Mouse (Mus musculus): Measurements from ENCODE around the gene Grid1.

The Grid1 gene

DNA sequence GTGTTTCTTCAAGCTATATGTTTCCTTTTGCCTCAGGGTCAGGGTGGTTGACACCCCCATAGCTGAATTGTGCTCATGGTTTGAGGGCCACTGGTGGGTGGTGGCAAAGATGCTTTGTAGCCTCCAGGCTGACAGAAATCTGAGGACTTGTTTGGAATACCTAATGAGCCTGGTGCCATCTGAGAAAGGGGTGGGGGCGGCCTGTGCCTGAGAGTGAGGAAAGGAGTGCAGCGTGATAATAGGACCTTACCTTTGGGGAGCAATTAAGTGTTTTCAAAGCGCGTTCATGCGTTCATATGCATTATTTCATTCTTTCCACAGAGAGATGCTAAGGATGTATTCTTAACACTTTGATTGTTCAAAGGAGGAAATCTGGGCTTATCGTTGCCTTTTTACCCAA lies 372.3 kb downstream of the Grid1 start:
- DNase-seq (ENCODE audit: low read depth in 1 of 2, low spot score in 2 of 2) = no peak

DNA sequence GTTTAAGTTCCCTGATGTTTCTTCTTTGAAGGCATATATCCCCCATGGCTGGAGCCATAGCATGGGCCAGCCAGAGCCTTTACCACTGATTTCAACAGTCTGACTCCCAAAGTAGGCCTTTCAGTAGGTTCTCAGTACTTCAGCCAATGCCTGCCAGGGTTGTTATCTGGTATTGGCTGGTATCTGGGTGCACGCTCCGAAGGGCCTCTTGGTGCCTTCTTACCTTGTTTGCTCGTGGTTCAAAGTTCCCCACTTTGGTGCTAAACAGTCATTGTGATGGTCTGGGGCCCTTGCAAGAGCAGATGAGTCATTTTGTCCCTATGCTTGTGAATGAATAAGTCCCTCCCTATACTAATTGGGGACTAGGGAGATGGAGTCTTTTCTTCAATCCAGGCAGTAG lies 377.5 kb downstream of the Grid1 start:
- DNase-seq (ENCODE audit: low read depth in 1 of 2, low spot score in 2 of 2) = no peak

DNA sequence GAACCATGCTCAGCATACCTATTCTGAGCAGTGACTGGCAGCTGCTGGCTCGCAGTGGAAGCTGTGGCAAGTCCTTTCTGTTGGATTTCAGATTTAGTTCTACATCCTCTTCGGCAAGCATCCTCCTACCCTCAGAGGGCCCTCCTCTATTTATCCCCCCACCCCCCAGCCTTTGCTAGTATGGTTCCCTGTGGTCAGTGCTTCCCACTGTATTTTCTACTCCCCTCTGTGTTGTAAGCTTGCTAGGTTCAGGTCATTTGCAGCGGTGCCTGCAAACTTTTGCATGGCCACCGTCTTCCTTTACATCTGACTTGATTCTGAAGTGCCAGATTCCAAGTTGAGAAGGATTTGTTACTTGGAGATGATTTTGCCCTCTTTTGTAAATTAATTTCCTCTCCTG lies 378.5 kb downstream of the Grid1 start:
- DNase-seq (ENCODE audit: low read depth in 1 of 2, low spot score in 2 of 2) = no peak

DNA sequence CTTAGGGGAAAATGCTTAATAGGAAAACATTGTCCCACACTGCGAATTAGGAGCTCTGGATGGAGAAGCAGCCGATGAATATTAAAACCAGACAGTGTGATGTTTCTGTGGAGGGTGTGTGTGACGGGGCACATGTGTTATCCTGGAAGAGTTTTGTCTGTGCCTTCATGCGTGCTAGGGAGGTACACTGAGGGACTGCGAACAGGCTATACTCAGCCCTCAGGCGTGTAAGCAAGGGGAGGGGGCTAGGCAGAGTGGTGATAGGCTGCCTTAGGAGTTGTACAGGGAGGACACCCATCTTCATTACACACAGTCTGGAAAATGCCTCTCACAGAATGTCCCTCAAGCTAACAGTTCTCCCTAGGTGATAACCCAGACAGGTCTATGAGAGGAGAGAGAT lies 379.0 kb downstream of the Grid1 start:
- no peak for DNase-seq (ENCODE audit: low read depth in 1 of 2, low spot score in 2 of 2)

DNA sequence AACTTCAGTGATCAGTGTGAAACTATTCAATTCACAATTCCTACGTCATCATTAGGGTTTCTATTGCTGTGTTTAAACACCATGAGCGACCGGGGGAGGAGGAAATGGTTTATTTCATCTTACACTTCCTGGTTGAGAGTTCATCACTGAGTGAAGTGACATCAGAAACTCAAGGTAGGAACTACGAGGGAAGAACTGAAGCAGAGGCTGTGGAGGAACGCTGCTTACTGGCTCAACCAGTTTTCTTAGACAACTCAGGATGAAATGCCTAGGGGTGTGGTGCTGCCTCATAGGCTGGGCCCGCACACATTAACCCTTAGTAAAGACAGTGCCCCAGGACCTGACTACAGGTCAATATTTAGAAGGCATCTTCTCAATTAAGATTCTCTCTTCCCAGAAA lies 389.5 kb downstream of the Grid1 start:
- no peak for DNase-seq (ENCODE audit: low read depth in 1 of 2, low spot score in 2 of 2)

DNA sequence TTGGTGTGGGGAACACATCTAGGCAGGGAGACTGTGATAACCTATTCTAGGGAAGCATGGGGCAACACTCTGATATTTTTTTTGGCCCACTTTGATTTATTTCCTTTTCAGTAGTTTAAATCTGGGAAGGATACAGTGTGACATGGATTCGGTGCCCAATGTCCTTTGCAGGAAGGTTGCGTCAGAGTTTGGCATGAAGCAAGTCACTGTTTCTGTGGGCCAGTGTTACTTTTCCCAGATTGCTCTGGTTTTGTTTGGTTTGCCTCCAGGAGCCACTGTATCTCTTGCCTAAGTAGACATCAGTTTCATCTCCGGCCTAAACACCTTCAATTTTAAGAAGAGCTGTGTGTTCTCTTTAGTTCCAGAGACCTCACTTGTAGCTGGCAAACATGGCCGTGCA lies 399.1 kb downstream of the Grid1 start:
- no peak for DNase-seq (ENCODE audit: low read depth in 1 of 2, low spot score in 2 of 2)

DNA sequence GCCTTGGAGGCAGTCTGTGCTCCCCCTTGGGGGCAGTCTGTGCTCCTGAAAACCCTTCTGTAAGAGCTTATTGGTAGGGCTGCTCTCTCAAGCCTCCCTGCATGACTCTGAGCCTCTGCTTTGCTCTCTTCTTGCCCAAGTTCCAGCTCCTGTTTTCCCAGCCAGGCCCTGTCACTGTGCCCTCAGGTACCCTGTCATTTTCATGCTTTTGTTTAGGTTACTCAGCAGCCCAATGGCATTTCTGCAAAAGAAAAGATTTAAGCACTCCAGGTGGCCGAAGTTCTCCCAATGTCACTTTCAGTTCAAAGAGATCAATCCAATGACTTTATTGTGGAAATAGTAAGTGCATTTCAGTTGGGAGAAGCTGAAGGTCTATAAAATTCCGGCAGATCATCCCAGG lies 402.3 kb downstream of the Grid1 start:
- DNase-seq (ENCODE audit: low read depth in 1 of 2, low spot score in 2 of 2) = no peak

DNA sequence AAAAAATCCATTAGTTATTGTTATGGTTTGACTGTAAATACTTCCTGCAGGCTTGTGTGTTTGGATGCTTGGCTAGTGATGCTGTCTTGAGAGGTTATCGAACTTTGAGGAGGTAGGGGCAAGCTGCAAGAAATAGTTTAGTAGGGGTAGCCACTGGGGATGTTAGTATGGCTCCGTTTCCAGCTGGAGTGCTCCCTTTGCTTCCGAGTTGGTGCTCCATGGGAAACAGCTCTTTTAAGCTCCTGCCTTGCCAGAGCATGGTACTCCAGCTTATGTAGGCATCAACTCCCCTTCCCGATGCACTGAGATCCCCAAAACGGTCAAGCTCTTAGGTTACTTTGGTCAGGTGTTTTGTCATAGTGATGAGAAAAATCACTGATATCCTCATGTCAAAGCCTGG lies 407.7 kb downstream of the Grid1 start:
- DNase-seq (ENCODE audit: low read depth in 1 of 2, low spot score in 2 of 2) = no peak

DNA sequence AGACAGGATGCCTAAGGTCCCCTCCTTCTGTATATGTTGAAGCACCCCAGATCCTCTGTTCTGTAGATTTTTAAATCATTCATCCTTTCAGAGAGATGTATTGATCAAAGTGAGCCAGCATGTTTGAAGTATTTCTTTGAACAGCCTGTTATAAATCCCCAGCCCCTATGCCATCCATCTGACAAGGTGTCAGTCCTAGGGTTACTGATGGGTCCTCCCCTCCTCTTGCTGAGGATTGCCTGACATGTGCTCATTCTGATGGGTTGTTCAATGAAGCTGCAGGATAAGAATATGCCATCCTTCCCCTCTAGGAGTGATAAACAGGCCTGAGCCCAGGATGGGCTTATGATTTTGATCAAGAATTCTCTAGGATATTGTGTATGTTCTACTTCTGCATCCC lies 411.5 kb downstream of the Grid1 start:
- DNase-seq (ENCODE audit: low read depth in 1 of 2, low spot score in 2 of 2) = no peak

DNA sequence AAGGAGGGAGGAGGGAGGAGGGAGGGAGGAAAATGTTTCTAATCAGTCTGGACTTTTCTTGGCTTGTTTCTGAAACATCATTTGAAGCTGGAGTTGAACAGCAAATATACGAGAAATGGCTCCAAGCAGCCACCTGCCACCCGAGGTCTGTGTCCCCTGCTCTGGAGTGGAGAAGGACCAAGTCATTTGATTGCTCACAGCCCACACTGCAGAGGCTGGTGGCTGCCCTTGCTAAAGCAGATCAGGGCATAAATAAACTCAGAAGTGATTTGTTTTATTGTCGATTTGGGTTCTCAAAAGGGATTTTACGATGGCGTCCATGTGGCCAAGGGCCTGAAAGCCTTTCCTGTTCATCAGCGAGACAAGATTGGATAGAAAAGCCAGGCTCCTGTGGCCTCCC lies 423.0 kb downstream of the Grid1 start:
- DNase-seq (ENCODE audit: low read depth in 1 of 2, low spot score in 2 of 2) = no peak

DNA sequence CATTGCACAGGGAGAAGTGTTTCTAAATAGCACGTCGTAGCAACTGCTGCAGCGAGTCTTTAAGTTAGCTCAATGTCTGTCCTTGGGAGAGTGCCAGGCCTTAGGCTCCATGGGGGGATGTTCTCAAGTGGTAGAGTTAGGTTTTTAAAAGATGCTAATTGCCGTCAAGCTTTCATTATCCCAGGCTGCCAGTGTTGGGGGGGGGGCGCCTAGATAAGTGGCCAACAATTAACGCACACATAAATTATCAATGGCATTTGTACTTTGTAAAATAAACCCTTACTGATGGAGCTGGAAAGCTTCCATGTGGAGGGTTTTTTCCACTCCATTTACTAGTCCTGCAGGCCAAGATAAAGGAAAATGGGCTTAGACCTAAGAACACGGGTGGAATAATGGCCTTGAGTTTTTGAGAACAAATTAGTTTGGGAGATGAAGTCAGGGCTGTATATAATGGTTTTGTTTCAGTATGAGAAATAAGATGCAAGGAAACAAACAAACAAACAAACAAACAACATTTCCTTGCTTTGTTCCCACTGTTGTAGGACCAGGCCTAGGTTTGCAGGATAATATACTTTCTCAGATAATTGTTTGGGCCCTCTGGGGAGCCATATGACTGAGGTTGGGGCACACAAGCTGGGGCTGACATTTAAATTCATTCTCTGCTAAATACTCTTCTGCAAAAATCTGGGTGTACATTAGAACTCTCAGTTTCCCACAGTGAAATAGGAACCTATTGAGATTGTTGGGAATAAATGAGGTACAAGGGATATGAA lies 425.1 kb downstream of the Grid1 start:
- no peak for DNase-seq (ENCODE audit: low read depth in 1 of 2, low spot score in 2 of 2)

DNA sequence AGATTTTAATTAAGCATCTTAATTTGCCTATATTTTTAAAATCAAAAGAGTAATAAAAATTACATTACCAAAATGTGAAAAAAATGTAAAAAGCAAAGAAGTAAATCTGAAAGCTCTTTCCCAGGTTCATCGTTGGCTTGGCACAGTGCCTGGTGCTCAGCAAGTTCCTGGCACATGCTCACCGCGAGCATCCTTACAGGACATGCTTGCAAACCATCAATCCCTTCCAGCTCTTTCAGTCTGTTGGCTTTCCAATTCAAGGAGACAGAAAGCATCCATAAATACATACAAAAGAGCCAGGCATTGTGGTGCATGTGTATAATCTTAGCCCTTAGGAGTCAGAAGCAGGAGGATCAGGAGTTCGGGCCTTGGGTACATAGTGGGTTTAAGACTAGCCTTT lies 430.5 kb downstream of the Grid1 start:
- no peak for DNase-seq (ENCODE audit: low read depth in 1 of 2, low spot score in 2 of 2)

DNA sequence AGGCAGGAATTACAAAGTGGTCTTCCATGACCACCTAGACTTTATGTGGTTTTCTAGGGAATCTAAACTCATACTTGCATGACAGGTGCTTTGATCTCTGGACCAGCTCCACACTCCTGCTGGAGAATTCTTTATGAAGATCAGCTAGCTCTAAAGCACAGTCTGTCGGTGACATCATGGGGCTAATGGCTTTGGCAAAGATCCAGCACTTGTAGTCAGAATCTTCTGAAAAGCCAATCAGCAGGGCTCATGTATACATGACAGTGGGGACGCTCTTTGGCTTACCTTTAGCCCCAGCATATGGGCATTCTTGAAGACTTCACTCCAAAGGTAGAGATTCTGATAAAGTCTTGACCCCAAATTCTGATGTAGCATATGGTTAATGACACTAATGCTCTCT lies 434.6 kb downstream of the Grid1 start:
- no peak for DNase-seq (ENCODE audit: low read depth in 1 of 2, low spot score in 2 of 2)

DNA sequence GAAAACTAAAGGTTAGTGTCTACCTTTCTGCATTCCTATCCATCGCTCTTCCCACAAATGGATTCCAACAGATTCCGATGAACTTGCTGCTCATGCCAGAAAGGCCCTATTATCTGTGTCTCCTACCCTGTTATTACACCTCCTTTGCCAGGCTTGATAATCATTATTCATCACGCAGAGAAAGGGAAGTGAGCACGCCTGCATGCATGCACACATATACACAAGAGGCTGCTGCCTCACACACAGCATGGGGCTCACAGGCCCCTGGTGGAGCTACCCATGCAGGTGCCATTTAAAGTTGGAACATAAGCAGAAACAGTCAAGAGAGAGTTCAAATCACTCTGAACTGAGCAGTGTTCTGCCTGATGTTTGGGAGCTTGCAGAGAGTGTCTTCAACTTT lies 450.4 kb downstream of the Grid1 start:
- DNase-seq (ENCODE audit: low read depth in 1 of 2, low spot score in 2 of 2) = no peak

DNA sequence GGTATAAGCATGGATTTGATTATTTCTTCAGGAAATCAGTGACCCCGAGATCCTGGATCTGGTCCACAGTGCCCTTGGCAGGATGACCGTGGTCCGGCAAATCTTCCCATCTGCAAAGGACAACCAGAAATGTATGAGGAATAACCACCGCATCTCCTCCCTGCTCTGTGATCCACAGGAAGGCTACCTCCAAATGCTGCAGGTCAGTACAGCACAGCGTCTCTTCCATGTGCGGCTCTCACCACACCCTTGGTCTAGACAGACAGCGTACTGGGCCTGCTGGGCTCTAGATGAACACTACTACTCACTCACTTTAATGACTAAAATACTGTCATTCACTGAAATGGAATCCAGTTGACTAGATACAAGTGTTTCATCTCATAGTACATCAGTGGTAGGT lies 489.3 kb downstream of the Grid1 start:
- no peak for DNase-seq (ENCODE audit: low read depth in 1 of 2, low spot score in 2 of 2)

DNA sequence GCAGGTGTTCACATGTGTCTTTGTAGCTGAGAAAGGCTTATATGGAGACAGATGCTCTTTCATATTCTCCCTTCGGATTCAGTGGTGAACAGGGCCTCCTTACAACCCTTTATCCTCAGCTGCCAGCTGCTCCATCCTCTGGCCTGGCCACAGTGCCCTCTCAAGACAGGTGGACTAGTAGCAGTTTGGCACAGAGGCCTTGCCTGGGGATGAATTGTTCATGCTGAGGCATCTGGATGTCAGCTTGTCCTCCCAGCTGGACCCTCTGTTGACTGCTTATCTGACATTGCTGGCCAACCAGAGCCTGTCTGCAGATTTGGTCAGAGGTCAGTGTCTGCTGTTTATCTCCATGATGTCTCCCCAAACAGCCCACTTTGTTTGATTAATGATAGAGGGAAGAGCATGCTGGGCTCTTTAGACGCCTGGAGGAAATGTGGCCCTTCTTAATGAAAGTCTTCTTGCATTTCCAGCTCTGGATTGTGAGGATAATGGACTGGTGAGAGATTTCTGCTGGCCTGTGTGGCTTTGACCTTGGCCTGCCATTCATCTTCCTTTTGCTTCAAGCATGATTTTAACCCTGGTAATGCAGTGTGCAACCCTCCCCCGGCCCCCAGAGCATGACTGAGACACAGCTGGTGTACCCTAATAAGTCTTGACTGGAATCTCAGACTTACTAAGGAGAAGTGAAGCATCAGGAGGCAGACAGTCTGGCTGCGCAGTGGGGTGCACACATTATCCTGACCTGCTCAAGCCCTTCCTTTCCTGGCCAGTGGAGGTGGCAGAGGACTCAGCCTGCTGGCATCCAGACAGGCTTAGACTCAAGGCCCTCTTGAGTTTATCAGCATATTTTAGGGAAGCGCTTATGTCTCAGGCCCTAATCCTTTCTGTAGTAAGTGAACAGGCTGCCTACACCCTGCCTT lies 493.7 kb downstream of the Grid1 start:
- no peak for DNase-seq (ENCODE audit: low read depth in 1 of 2, low spot score in 2 of 2)

DNA sequence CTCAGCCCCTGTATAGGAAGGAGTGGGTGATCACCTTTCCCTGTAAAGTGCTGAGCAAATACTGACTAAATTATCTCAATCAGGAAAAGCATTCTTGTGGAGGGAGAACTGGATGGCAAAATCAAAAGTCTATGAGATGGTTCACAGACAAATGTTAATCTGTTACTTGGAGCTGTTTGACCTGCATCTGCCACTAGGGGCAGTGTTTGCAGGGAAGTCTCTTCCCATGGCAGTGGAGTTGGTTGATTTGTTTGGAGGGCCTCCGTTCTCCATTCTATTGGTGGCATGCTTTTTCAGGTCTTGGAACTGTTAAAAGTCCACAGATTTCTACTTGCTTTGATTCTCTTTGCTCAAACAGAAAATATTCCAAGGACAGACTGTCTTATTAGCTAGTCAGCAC lies 506.4 kb downstream of the Grid1 start:
- DNase-seq (ENCODE audit: low read depth in 1 of 2, low spot score in 2 of 2) = no peak

DNA sequence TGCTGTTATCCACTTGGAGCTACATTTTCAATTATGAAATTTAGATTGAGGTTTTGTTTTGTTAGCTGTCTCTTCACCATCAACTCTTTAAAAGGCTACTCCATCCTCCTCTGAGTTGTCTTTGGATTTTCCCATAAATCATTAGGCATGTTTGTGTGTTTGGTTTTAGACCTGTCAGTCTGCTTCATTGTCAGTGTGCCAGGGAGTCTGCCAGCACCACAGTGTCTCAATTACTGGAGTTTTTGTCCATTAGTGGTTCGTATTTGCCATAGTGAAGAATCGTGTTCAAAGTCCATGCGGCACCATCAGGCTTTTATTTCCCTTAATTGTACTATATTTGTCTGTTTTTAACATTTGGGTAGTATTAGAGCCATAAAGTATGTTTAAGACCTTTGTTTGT lies 516.7 kb downstream of the Grid1 start:
- no peak for DNase-seq (ENCODE audit: low read depth in 1 of 2, low spot score in 2 of 2)

DNA sequence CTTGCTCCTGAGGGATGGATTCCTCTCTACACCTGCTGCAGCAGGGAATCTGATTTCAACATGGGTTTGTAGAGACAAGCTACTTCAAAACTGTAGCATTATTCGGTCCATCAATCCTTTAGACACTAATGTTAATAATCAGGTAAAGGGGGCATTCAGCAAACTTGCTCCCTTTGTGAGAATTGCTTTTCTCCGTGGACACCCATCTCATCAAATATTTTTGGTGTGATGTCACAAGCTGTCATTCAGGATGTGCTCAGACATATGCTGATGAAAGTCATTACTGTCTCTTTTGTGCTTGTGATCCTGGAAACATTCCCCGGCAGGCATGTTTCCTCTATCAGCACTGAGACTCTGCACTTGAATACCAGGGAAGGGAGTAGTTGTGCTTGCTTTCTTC lies 536.1 kb downstream of the Grid1 start:
- DNase-seq (ENCODE audit: low read depth in 1 of 2, low spot score in 2 of 2) = no peak

DNA sequence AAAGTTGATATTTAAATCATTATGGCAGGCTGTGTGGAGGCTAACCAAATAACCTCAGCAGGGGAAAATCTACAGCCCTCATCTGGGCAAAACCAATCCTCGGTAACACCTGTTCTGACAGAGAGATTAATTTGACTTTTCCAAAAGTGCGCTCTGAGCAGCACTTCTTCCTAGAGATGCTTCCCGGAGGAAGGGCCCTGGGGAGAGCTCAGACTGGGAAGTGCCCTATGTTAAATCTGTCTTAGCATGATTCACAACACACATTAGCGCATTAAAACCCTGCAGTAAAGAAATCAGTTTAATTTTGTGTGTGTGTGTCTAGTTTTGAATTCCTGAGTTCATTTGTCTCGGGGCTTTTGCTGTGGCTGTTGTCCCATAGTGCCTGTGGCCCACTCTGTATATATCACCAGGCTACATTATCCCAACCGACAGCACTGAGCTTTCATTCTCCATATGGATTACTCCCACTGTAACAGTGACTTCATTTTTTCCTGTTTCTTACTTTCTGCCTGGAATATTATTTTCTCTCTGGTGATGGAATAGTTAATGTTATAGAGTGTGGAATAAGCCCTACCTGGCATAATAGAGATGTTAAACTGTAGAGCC lies 536.7 kb downstream of the Grid1 start:
- DNase-seq (ENCODE audit: low read depth in 1 of 2, low spot score in 2 of 2) = no peak

DNA sequence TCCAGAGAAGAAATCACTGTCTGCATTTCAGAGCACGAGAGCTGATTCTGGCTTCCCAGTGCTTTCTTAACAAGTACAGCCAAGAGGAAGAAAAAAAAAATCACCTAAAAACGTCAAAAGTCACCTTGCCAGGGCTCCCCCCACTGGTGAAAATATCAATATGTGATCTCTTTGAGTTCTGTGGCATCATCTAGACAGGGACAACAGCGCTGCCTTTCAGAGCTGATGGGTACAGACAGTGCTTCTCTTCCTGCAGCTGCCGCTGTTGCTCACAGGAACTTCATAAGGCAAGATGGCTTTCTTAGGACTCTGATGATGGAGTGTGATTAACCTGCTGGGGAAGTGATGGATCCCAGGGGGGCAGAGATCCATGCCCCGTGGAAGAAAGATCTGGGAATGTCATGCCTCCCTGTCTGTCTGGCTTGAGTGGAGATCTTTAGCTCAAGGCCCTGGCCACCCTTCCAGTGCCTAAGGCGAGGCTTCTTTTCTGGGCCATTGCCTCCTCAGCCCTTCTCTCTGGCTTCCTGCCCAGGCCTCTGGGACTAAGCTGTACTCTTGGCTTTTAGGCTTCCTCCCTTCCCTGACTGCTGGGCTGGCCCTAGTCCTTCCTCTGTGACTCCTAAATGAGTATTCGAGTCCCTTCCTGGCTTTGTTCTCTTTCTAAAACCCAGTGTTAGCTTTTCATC lies 538.4 kb downstream of the Grid1 start:
- no peak for DNase-seq (ENCODE audit: low read depth in 1 of 2, low spot score in 2 of 2)
